Mouse (Mus musculus) lung, embryonic 15.5 days (tissue): Measurements from ENCODE around the gene Epha5. TPM values are rescaled to one million over a fixed set of nuclear protein-coding genes. Genes with fewer than 3 reads are reported as not detected.
A peak's percentile ranks its signal among the peaks of the same experiment; 100 is the strongest.

Source experiments
- ATAC-seq: fragments of 200-750 bp; cut with Nextera tagmentation; 2 replicates; pipeline ENCODE4 v1.8.0; 2017; ENCODE audit warnings: moderate number of reproducible peaks, borderline replicate concordance; ENCODE audit not compliant: low FRiP score, low TSS enrichment; ENCODE audit errors: extremely low read depth
- H3K27ac ChIP-seq: fragments of 300-500 bp; sonication (generic); 2 replicates; pipeline ENCODE4 v1.5.1; 2015; ENCODE audit warnings: moderate library complexity, mild to moderate bottlenecking, inconsistent platforms
- H3K27me3 ChIP-seq: fragments of 300-500 bp; sonication (generic); 2 replicates; pipeline ENCODE4 v1.6.1; 2015; ENCODE audit warnings: inconsistent platforms
- H3K36me3 ChIP-seq: fragments of 300-500 bp; sonication (generic); 2 replicates; pipeline ENCODE4 v1.6.1; 2015; ENCODE audit warnings: inconsistent platforms
- H3K4me1 ChIP-seq: fragments of 300-500 bp; sonication (generic); 2 replicates; pipeline ENCODE4 v1.6.1; 2015; ENCODE audit warnings: inconsistent platforms
- H3K4me2 ChIP-seq: fragments of 300-500 bp; sonication (generic); 2 replicates; pipeline ENCODE4 v1.6.1; 2015; ENCODE audit warnings: inconsistent platforms, mild to moderate bottlenecking, moderate library complexity
- H3K4me3 ChIP-seq: fragments of 300-500 bp; sonication (generic); 2 replicates; pipeline ENCODE4 v1.5.1; 2015; ENCODE audit warnings: mild to moderate bottlenecking, inconsistent platforms
- H3K9ac ChIP-seq: fragments of 300-500 bp; sonication (generic); 2 replicates; pipeline ENCODE4 v1.6.1; 2015; ENCODE audit warnings: inconsistent platforms
- H3K9me3 ChIP-seq: fragments of 300-500 bp; sonication (generic); 2 replicates; pipeline ENCODE4 v1.6.1; 2016; ENCODE audit warnings: inconsistent platforms
- WGBS: fragments of 180-500 bp; shearing (Covaris S2); methylation state at CpG from one replicate; pipeline ENCODE4 v1.1.7; 2015; 5-methylcytosine and 5-hydroxymethylcytosine counted together
- polyA plus RNA-seq: library from polyadenylated mRNA; unstranded; fragments of >200 nt; fragmentation: Nextera tagmentation; extraction: Ambion mirVana; gene quantifications from 2 replicates; pipeline ENCODE4 v1.2.1, GENCODE M21; 2015

Gene Epha5
- 5.7 TPM in 2 replicates for polyA plus RNA-seq

DNA sequence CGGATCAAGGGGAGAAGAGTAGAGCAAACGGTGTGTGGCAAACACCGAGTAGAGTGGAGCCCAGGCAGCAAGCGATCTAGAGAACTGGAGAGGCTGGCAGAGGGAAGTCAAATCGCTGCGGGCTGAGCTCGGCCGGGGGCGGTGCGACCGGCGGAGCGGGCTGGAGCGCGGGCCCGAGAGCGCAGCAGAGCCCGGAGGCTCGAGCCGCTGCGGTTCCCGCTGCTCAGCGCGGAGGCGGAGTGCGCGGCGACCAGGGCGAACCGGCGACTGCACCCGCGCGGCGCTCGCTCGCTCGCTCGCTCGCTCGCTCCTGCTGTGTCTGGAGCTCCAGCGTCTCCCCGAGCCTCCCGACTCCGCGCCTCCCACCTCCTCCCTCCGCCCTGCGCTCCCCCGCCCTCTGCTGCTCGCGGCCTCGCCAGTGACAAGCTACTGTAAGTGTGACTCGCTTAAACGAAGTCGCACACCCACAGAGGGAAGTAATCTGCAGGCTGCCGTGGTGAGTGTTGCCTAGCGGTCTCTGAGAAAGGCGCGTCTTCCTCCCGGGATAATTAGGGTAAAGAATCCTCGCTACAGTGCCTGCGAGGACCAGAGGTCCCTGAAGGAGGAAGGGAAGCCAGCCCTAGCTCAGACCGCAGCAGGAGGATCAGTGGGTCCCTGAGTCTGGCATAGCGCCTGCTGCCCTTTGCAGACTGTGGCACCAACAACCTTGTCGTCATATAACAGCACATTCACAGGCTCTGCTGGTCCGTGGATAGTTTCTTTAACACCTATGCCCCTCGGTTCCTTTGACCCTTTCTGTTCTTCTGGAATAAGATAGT is at the start of gene Epha5:
Gene Epha5, minus strand, starts transcription at position 321 of the 818 bp plus-strand sequence.
- Histone ChIP-seq H3K4me2 (peak within 1 kb of the TSS; percentile 93), H3K4me3 (peak within 1 kb of the TSS; percentile 59), H3K27me3 (peaks cover 18% of the 10 kb centered on the region; the same call in 1 of the 2 replicates), H3K4me1 (no peaks in the 10 kb centered on the region), H3K9ac (peak within 1 kb of the TSS; percentile 38), H3K27ac (peak within 1 kb of the TSS; percentile 57), H3K36me3 (no peaks in the 10 kb centered on the region), H3K9me3 (no peaks in the 10 kb centered on the region)
- WGBS = 1% methylated on average over 50 of the region's 67 CpGs
- ATAC-seq = peak; percentile 95

DNA sequence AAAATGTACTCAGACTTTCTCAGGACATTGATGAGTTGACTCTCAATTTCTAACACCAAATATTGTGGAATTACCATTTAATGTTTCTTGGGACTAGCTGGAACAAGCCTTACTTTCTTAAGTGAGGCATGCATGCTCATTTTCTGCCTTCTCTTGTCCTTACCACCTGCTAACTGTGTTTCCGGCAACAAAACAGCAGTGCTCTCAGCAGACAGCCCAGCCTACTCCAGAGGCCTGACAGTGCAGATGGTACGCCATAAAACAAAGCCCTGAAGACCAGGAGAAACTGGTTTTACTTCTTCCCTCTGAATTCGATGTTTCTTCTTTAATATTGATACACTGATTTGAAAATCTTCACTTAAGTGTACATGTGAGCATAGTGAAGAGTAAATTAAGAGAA is 39.0 kb upstream of the Epha5 start:
- H3K27ac ChIP-seq = no peak overlapping the region
- no peaks in the 10 kb centered on the region for H3K4me1 ChIP-seq
- H3K36me3 ChIP-seq = no peaks in the 10 kb centered on the region
- no peaks in the 10 kb centered on the region for H3K9me3 ChIP-seq
- 71% methylated on average over 3 of the region's 3 CpGs for WGBS
- no peak for ATAC-seq
- H3K27me3 ChIP-seq = no peaks in the 10 kb centered on the region
- H3K9ac ChIP-seq = no peak overlapping the region
- no peak overlapping the region for H3K4me3 ChIP-seq
- H3K4me2 ChIP-seq = no peak overlapping the region

- Histone ChIP-seq H3K36me3 (no peaks in the 10 kb centered on the region), H3K4me2 (no peak overlapping the region), H3K27ac (no peak overlapping the region), H3K9me3 (no peaks in the 10 kb centered on the region), H3K4me1 (no peaks in the 10 kb centered on the region), H3K27me3 (no peaks in the 10 kb centered on the region), H3K4me3 (no peak overlapping the region), H3K9ac (no peak overlapping the region)
- ATAC-seq = no peak
- 57% methylated on average over 4 of the region's 4 CpGs for WGBS
Measured at GRCm38 (mm10) chr5:84454641-84455040, 37.5 kb upstream of the Epha5 start.

DNA sequence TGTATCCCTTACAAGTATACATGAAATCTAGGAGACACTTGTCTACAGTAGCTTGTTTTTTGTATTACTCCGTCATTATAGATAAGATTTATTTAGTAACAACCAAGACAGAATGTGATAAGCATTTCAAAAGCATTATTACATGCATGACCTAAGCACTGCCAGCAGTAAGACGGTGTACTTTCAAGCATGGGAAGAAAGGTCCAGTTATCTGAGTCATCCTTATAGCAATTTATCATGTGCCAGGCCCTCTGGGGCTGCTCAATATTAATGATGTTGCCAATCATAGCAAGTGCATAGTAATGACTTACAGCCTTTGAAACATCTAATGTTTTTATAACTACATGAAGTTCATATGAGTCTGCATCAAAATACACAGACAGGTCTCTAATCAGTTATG is 36.7 kb upstream of the Epha5 start:
- Histone ChIP-seq H3K4me1 (no peaks in the 10 kb centered on the region), H3K27ac (no peak overlapping the region), H3K4me2 (no peak overlapping the region), H3K4me3 (no peak overlapping the region), H3K27me3 (no peaks in the 10 kb centered on the region), H3K9me3 (no peaks in the 10 kb centered on the region), H3K36me3 (no peaks in the 10 kb centered on the region), H3K9ac (no peak overlapping the region)
- no peak for ATAC-seq
- WGBS = 29% methylated on average over 2 of the region's 2 CpGs

- Histone ChIP-seq H3K27me3 (no peaks in the 10 kb centered on the region), H3K9ac (no peak overlapping the region), H3K4me2 (no peak overlapping the region), H3K4me3 (no peak overlapping the region), H3K27ac (no peak overlapping the region), H3K36me3 (no peaks in the 10 kb centered on the region), H3K9me3 (no peaks in the 10 kb centered on the region), H3K4me1 (no peaks in the 10 kb centered on the region)
- 77% methylated on average over 2 of the region's 2 CpGs for WGBS
- no peak for ATAC-seq
Measured at GRCm38 (mm10) chr5:84440232-84440631, 23.1 kb upstream of the Epha5 start.

GRCm38 (mm10) chr5:84415961-84416821 is 991 bp downstream of the Epha5 start:
- Histone ChIP-seq H3K4me3 (peak overlapping the region; percentile 59), H3K36me3 (no peaks in the 10 kb centered on the region), H3K4me1 (no peaks in the 10 kb centered on the region), H3K27me3 (peaks cover 18% of the 10 kb centered on the region; the same call in 1 of the 2 replicates), H3K9me3 (no peaks in the 10 kb centered on the region), H3K27ac (no peak overlapping the region), H3K9ac (peak overlapping the region; percentile 38), H3K4me2 (peak overlapping the region; percentile 93)
- no peak; the same call in 1 of the 2 replicates for ATAC-seq
- WGBS = 1% methylated on average over 45 of the region's 45 CpGs

DNA sequence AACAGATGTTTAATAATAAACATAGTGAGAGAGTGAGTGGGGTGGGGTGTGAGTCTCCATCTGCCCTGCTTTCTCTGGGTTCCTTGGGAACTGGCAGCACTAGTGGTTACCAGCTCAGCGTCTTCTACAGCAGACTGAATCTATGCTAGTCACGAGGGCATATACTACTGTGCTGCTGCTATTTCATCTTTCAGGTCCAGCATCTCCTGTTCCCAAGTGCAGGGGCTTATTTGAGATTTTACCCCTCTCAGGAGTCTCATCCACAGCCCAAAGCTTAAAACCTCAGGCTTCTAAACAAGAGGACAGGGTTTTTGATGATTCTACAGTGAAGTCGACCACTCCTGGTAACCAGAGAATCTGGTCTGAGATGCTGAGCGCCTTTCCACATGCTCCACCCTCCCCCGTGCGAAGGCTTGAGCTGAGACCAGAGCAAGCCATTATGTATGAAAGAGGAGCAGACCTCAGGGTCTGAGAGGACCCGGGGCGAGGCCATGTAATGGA is 2.2 kb downstream of the Epha5 start:
- H3K27me3 ChIP-seq = peaks cover 18% of the 10 kb centered on the region; the same call in 1 of the 2 replicates
- peak overlapping the region; percentile 59 for H3K4me3 ChIP-seq
- H3K9ac ChIP-seq = no peak overlapping the region
- WGBS = 8% methylated on average over 8 of the region's 8 CpGs
- H3K4me1 ChIP-seq = no peaks in the 10 kb centered on the region
- H3K4me2 ChIP-seq = peak overlapping the region; percentile 93
- no peaks in the 10 kb centered on the region for H3K36me3 ChIP-seq
- H3K9me3 ChIP-seq = no peaks in the 10 kb centered on the region
- no peak overlapping the region for H3K27ac ChIP-seq
- ATAC-seq = no peak

- Histone ChIP-seq H3K4me1 (no peaks in the 10 kb centered on the region), H3K4me3 (no peak overlapping the region), H3K9me3 (no peaks in the 10 kb centered on the region), H3K27ac (no peak overlapping the region), H3K4me2 (no peak overlapping the region), H3K27me3 (peaks cover 18% of the 10 kb centered on the region; the same call in 1 of the 2 replicates), H3K36me3 (no peaks in the 10 kb centered on the region), H3K9ac (no peak overlapping the region)
- 57% methylated on average over 1 of the region's 1 CpGs for WGBS
- no peak for ATAC-seq
Measured at GRCm38 (mm10) chr5:84413026-84413425, 4.2 kb downstream of the Epha5 start.

- no peaks in the 10 kb centered on the region for H3K36me3 ChIP-seq
- no peak overlapping the region for H3K9ac ChIP-seq
- no peaks in the 10 kb centered on the region for H3K4me1 ChIP-seq
- ATAC-seq = no peak
- no peak overlapping the region for H3K4me3 ChIP-seq
- no peak overlapping the region for H3K4me2 ChIP-seq
- H3K9me3 ChIP-seq = no peaks in the 10 kb centered on the region
- no peaks in the 10 kb centered on the region for H3K27me3 ChIP-seq
- H3K27ac ChIP-seq = no peak overlapping the region
- WGBS = 45% methylated on average over 2 of the region's 2 CpGs
Measured at GRCm38 (mm10) chr5:84408370-84408769, 8.8 kb downstream of the Epha5 start.

GRCm38 (mm10) chr5:84397085-84397484 is 20.1 kb downstream of the Epha5 start:
- no peak overlapping the region for H3K4me2 ChIP-seq
- no peaks in the 10 kb centered on the region for H3K4me1 ChIP-seq
- no peak for ATAC-seq
- H3K27me3 ChIP-seq = no peaks in the 10 kb centered on the region
- H3K9ac ChIP-seq = no peak overlapping the region
- H3K9me3 ChIP-seq = no peaks in the 10 kb centered on the region
- H3K36me3 ChIP-seq = no peaks in the 10 kb centered on the region
- H3K27ac ChIP-seq = no peak overlapping the region
- H3K4me3 ChIP-seq = no peak overlapping the region
- 67% methylated on average over 1 of the region's 1 CpGs for WGBS

DNA sequence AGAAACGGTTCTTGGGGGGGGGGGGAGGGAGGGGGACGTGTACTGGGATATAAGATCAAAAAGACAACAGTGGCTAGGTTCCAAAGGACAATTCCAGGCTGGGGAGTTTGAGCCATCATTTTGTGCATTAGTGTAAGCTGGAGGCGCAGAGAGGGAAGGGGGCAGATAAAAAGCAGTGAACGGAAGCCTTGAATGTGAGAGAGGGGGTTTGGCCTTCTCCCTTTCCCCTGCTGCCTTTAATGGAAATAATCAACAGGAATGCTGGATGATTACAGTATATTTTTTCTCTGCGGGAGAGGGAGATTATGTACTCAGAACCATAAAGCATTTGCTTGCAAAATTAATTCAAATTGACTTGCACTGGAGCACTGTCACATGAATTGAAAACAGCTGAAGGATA is 51.8 kb downstream of the Epha5 start:
- Histone ChIP-seq H3K9ac (no peak overlapping the region), H3K27ac (no peak overlapping the region), H3K36me3 (no peaks in the 10 kb centered on the region), H3K4me3 (no peak overlapping the region), H3K4me1 (peaks cover 3% of the 10 kb centered on the region; the same call in 1 of the 2 replicates), H3K4me2 (no peak overlapping the region), H3K9me3 (no peaks in the 10 kb centered on the region), H3K27me3 (no peaks in the 10 kb centered on the region)
- no peak; the same call in 1 of the 2 replicates for ATAC-seq
- WGBS = 53% methylated on average over 5 of the region's 5 CpGs
